Mouse (Mus musculus): ENCODE measurements around the gene Evl. TPM values are rescaled to one million over a fixed set of nuclear protein-coding genes. Genes with fewer than 3 reads are reported as not detected.

Gene Evl
- total and polyA plus RNA-seq, 3 experiments, result 3.2 to 29.3 (median 11.3) TPM

GRCm38 (mm10) chr12:108709964-108710765, 155.6 kb downstream of the Evl start:
- dilution Hi-C loops (cut with MboI; ENCODE audit: extremely low pct_ligation_motif_present, extremely low pct_unique_long_range_greater_than_20kb, low sequenced_read_pairs), result no loop called here
- no peak for TF ChIP-seq USF1 (IDR thresholded peaks at IDR 0.05; ENCODE audit: low read depth, low read length)
- no peak for TF ChIP-seq EP300 (IDR thresholded peaks at IDR 0.05; ENCODE audit: low read length)
- no peak for TF ChIP-seq USF2 (conservative IDR thresholded peaks at IDR 0.05; ENCODE audit: low read depth, low read length)
- no peak for TF ChIP-seq UBTF (IDR thresholded peaks at IDR 0.05; ENCODE audit: low read depth, low read length)
- no peak for TF ChIP-seq KAT2A (IDR thresholded peaks at IDR 0.05; ENCODE audit: insufficient replicate concordance, low read length)
- no peak for TF ChIP-seq ETS1 (conservative IDR thresholded peaks at IDR 0.05; ENCODE audit: low read depth, low read length)
- no peak for TF ChIP-seq IRF4 (IDR thresholded peaks at IDR 0.05; ENCODE audit: low read depth, low read length)
- TF ChIP-seq MYC (IDR thresholded peaks at IDR 0.05; ENCODE audit: low read depth, low read length), result no peak
- no peak for TF ChIP-seq CHD1 (IDR thresholded peaks at IDR 0.05; ENCODE audit: low read depth, low read length)
- TF ChIP-seq SIN3A (IDR thresholded peaks at IDR 0.05; ENCODE audit: low read length), result no peak
- no peak for TF ChIP-seq PAX5 (IDR thresholded peaks at IDR 0.05; ENCODE audit: low read length)
- TF ChIP-seq ZKSCAN1 (IDR thresholded peaks at IDR 0.05; ENCODE audit: borderline replicate concordance, low read depth, low read length), result no peak
- no peak for TF ChIP-seq JUN (IDR thresholded peaks at IDR 0.05; ENCODE audit: insufficient read depth, low read depth, low read length)
- no peak for TF ChIP-seq TBP (conservative IDR thresholded peaks at IDR 0.05; ENCODE audit: low read depth, low read length)
- no peak for TF ChIP-seq MAFK (IDR thresholded peaks at IDR 0.05; ENCODE audit: insufficient replicate concordance, low read length)
- no peak for TF ChIP-seq JUND (conservative IDR thresholded peaks at IDR 0.05; ENCODE audit: low read depth, low read length)
- TF ChIP-seq NRF1 (IDR thresholded peaks at IDR 0.05; ENCODE audit: low read depth, low read length), result no peak
- TF ChIP-seq POLR2AphosphoS2 (IDR thresholded peaks at IDR 0.05; ENCODE audit: low read depth, low read length), result no peak
- no peak for TF ChIP-seq MEF2A (IDR thresholded peaks at IDR 0.05; ENCODE audit: borderline replicate concordance, low read depth, low read length)
- TF ChIP-seq MXI1 (IDR thresholded peaks at IDR 0.05; ENCODE audit: low read depth, low read length), result no peak
- H3K4me3 ChIP-seq (replicated peaks in 1 of 3; ENCODE audit: low read depth in 2 of 3, low read length in 2 of 3, poor library complexity in 1 of 3), result no peak overlapping the region
- no peaks in the 10 kb centered on the region for H3K36me3 ChIP-seq (replicated peaks in 1 of 2; ENCODE audit: control insufficient read depth in 1 of 2, insufficient read depth in 1 of 2, low read length in 1 of 2)
- H3K9ac ChIP-seq (ENCODE audit: insufficient read depth, low read depth), result no peak overlapping the region
- DNase-seq (ENCODE audit: extremely low read depth), result no peak
- in situ Hi-C loops (cut with MboI; ENCODE audit: low pct_ligation_motif_present, low pct_unique_long_range_greater_than_20kb, low sequenced_read_pairs), result no loop called here
- peaks cover 44% of the 10 kb centered on the region for H3K27me3 ChIP-seq (replicated peaks)
- no peaks in the 10 kb centered on the region for H3K9me3 ChIP-seq (replicated peaks; ENCODE audit: low read length)
- no peak overlapping the region for H3K27ac ChIP-seq (ENCODE audit: insufficient read depth, low read depth)
- no peaks in the 10 kb centered on the region for H3K4me1 ChIP-seq (ENCODE audit: control insufficient read depth in 1 of 2, insufficient read depth in 2 of 2)
- H3K4me2 ChIP-seq (ENCODE audit: insufficient read depth, low read depth, poor library complexity, severe bottlenecking), result no peak overlapping the region
- H3K79me2 ChIP-seq (replicated peaks; ENCODE audit: control insufficient read depth, extremely low read depth, insufficient read depth, poor library complexity, severe bottlenecking), result no peaks in the 10 kb centered on the region
